Comparison of ENCODE assay signal across 8 mouse cellular contexts in genomic region chr17:29346496-29347125, GRCm38 (mm10). TPM values are rescaled to one million over a fixed set of nuclear protein-coding genes. Genes with fewer than 3 reads are reported as not detected.
A peak's percentile ranks its signal among the peaks of the same experiment; 100 is the strongest.
DNase-seq lines count a peak whose midpoint lies in the region; ATAC-seq and TF ChIP-seq lines count a peak whose summit lies in the region.

No protein-coding gene starts in this region.

- peaks cover 56% of the 10 kb centered on the region for H3K4me1 ChIP-seq in kidney, embryonic 15.5 days
- H3K4me1 ChIP-seq in lung, postnatal 0 days (ENCODE audit: insufficient read depth, low read depth, low read length), result peaks cover 20% of the 10 kb centered on the region
- H3K4me1 ChIP-seq in stomach, embryonic 14.5 days (ENCODE audit: control insufficient read depth, insufficient read depth, low read length), result peaks cover 26% of the 10 kb centered on the region

- peaks cover 21% of the 10 kb centered on the region for H3K36me3 ChIP-seq in kidney, embryonic 15.5 days
- H3K36me3 ChIP-seq in lung, postnatal 0 days (ENCODE audit: insufficient read depth, low read length), result peaks cover 4% of the 10 kb centered on the region; the same call in 1 of the 2 replicates
- peaks cover 10% of the 10 kb centered on the region; the same call in 1 of the 2 replicates for H3K36me3 ChIP-seq in stomach, embryonic 14.5 days (ENCODE audit: control insufficient read depth, insufficient read depth, low read length)

- no peak for TF ChIP-seq CTCF in lung, postnatal 0 days (IDR thresholded peaks at IDR 0.05)

- no peak for TF ChIP-seq EP300 in lung, postnatal 0 days (IDR thresholded peaks at IDR 0.05)

- no peaks in the 10 kb centered on the region for H3K9me3 ChIP-seq in kidney, embryonic 15.5 days (replicated peaks)
- H3K9me3 ChIP-seq in lung, postnatal 0 days (ENCODE audit: low read length), result no peaks in the 10 kb centered on the region
- no peaks in the 10 kb centered on the region for H3K9me3 ChIP-seq in stomach, embryonic 14.5 days (ENCODE audit: control insufficient read depth, low read depth, low read length)

- peak overlapping the region; percentile 92 for H3K9ac ChIP-seq in kidney, embryonic 15.5 days
- H3K9ac ChIP-seq in lung, postnatal 0 days (replicated peaks; ENCODE audit: low read depth), result peak overlapping the region; percentile 88
- peak overlapping the region; percentile 92 for H3K9ac ChIP-seq in stomach, embryonic 14.5 days (replicated peaks; ENCODE audit: low read depth, low read length)

- H3K27me3 ChIP-seq in kidney, embryonic 15.5 days, result no peaks in the 10 kb centered on the region
- H3K27me3 ChIP-seq in lung, postnatal 0 days (replicated peaks; ENCODE audit: insufficient read depth, low read length), result no peaks in the 10 kb centered on the region
- H3K27me3 ChIP-seq in stomach, embryonic 14.5 days (ENCODE audit: control insufficient read depth, insufficient read depth, low read length), result no peaks in the 10 kb centered on the region

- no peak for ATAC-seq in kidney, embryonic 15.5 days (replicated peaks; ENCODE audit: low FRiP score)
- ATAC-seq in lung, postnatal 0 days, result no peak
- ATAC-seq in stomach, embryonic 14.5 days (ENCODE audit: insufficient number of reproducible peaks, insufficient read depth, low FRiP score, low read depth), result no peak
- no peak for ATAC-seq in granulocyte monocyte progenitor cell, adult 5-6 weeks (replicated peaks; ENCODE audit: poor library complexity, severe bottlenecking)

- H3K4me3 ChIP-seq in kidney, embryonic 15.5 days (replicated peaks), result peak overlapping the region; percentile 93
- H3K4me3 ChIP-seq in lung, postnatal 0 days (ENCODE audit: low read depth, low read length), result peak overlapping the region; percentile 94
- H3K4me3 ChIP-seq in stomach, embryonic 14.5 days (ENCODE audit: low read depth, low read length), result peak overlapping the region; percentile 93

- DNase-seq in kidney, postnatal 25 days, result no peak
- DNase-seq in brain, adult 2 months (ENCODE audit: low read depth, low spot score), result peak; percentile 86
- DNase-seq in frontal cortex, postnatal 10 days (ENCODE audit: low spot score in 2 of 2), result peak; percentile 61 to 67
- peak; percentile 78 to 81 for DNase-seq in layer of hippocampus, adult 18-20 months (ENCODE audit: low spot score in 2 of 2)
- peak; percentile 71 for DNase-seq in lung, postnatal 0 days (ENCODE audit: low spot score)

- peak overlapping the region; percentile 83 for H3K4me2 ChIP-seq in kidney, embryonic 15.5 days
- peak overlapping the region; percentile 76 for H3K4me2 ChIP-seq in lung, postnatal 0 days (replicated peaks; ENCODE audit: low read depth, low read length)
- H3K4me2 ChIP-seq in stomach, embryonic 14.5 days (replicated peaks; ENCODE audit: low read depth, low read length), result peak overlapping the region; percentile 78

- peak overlapping the region; percentile 98 for H3K27ac ChIP-seq in kidney, embryonic 15.5 days
- H3K27ac ChIP-seq in lung, postnatal 0 days (ENCODE audit: low read length), result peak overlapping the region; percentile 96
- peak overlapping the region; percentile 83 for H3K27ac ChIP-seq in stomach, embryonic 14.5 days (ENCODE audit: low read length)

- WGBS in kidney, embryonic 15.5 days, result 4% methylated on average over 11 of the region's 11 CpGs
- 2% methylated on average over 11 of the region's 11 CpGs for WGBS in lung, postnatal 0 days
- 5% methylated on average over 11 of the region's 11 CpGs for WGBS in stomach, embryonic 14.5 days

RNA-seq across cellular contexts. Expression of gene Mtch1, which starts 1.1 kb away (rescaled TPM):
- 289 and 308 TPM in 2 replicates for polyA plus RNA-seq in kidney, embryonic 15.5 days (2015; fragmentation: Nextera tagmentation; extraction: Ambion mirVana)
- total RNA-seq in layer of hippocampus, adult 18-20 months (2021), result 100 to 1,000 TPM; 644 to 648 TPM
- 342 and 350 TPM in 2 replicates for polyA plus RNA-seq in lung, postnatal 0 days (2015; fragmentation: Nextera tagmentation; extraction: Ambion mirVana)
- polyA plus RNA-seq in stomach, embryonic 14.5 days (2014; fragmentation: Nextera tagmentation; extraction: Ambion mirVana), result 287 and 333 TPM in 2 replicates
- total RNA-seq in granulocyte monocyte progenitor cell, adult 5-6 weeks (2014; fragmentation: Nextera tagmentation), result 125 and 132 TPM in 2 replicates
- total RNA-seq in granulocyte monocyte progenitor cell, adult 5-6 weeks (2017), result 69.5 and 74.3 TPM in 2 replicates

RNA-seq across cellular contexts. Expression of gene Fgd2, which starts 14.1 kb away (rescaled TPM):
- polyA plus RNA-seq in kidney, embryonic 15.5 days (2015; fragmentation: Nextera tagmentation; extraction: Ambion mirVana), result 12.0 and 13.0 TPM in 2 replicates
- 1 to 10 TPM; 4.4 to 5.8 TPM for total RNA-seq in layer of hippocampus, adult 18-20 months (2021)
- polyA plus RNA-seq in lung, postnatal 0 days (2015; fragmentation: Nextera tagmentation; extraction: Ambion mirVana), result 11.9 and 14.2 TPM in 2 replicates
- 8.4 and 11.5 TPM in 2 replicates for polyA plus RNA-seq in stomach, embryonic 14.5 days (2014; fragmentation: Nextera tagmentation; extraction: Ambion mirVana)
- total RNA-seq in granulocyte monocyte progenitor cell, adult 5-6 weeks (2014; fragmentation: Nextera tagmentation), result 42.8 and 70.9 TPM in 2 replicates
- 23.6 and 30.5 TPM in 2 replicates for total RNA-seq in granulocyte monocyte progenitor cell, adult 5-6 weeks (2017)

RNA-seq across cellular contexts. Expression of gene Pi16, which starts 29.1 kb away (rescaled TPM):
- polyA plus RNA-seq in kidney, embryonic 15.5 days (2015; fragmentation: Nextera tagmentation; extraction: Ambion mirVana), result 3.4 and 5.8 TPM in 2 replicates
- 1 to 10 TPM in 1 of 2 experiments, under 1 TPM in 1; 0.92 to 1.3 TPM for total RNA-seq in layer of hippocampus, adult 18-20 months (2021)
- polyA plus RNA-seq in lung, postnatal 0 days (2015; fragmentation: Nextera tagmentation; extraction: Ambion mirVana), result 2.2 and 2.8 TPM in 2 replicates
- polyA plus RNA-seq in stomach, embryonic 14.5 days (2014; fragmentation: Nextera tagmentation; extraction: Ambion mirVana), result 0.13 and 0.41 TPM in 2 replicates
- total RNA-seq in granulocyte monocyte progenitor cell, adult 5-6 weeks (2014; fragmentation: Nextera tagmentation), result 7.0 and 15.7 TPM in 2 replicates
- 9.9 and 10.8 TPM in 2 replicates for total RNA-seq in granulocyte monocyte progenitor cell, adult 5-6 weeks (2017)

Comparison
In these comparisons a context has a peak if more than half of its experiments do, and no peak if none do; other contexts are left out.
1. DNase-seq: peak in brain, adult 2 months (single experiment), frontal cortex, postnatal 10 days (2 of 2), layer of hippocampus, adult 18-20 months (2 of 2) and lung, postnatal 0 days (single experiment); none in kidney, postnatal 25 days (0 of 2).
2. Peak in every context shown above with its lines, with median percentiles within 50 percentile points of each other: H3K27ac ChIP-seq, H3K4me2 ChIP-seq, H3K4me3 ChIP-seq and H3K9ac ChIP-seq.